8 mouse cellular contexts compared by ENCODE assay signal in genomic region chr3:88220842-88221241, GRCm38 (mm10). TPM values are rescaled to one million over a fixed set of nuclear protein-coding genes. Genes with fewer than 3 reads are reported as not detected.
DNase-seq lines count a peak whose midpoint lies in the region; ATAC-seq and TF ChIP-seq lines count a peak whose summit lies in the region.

No protein-coding gene starts in this region.

- ATAC-seq in limb, embryonic 11.5 days (ENCODE audit: insufficient number of reproducible peaks, low FRiP score, low TSS enrichment, low read depth) = no peak
- no peak for ATAC-seq in midbrain, postnatal 0 days (ENCODE audit: low FRiP score)
- no peak for ATAC-seq in megakaryocyte, adult 5-6 weeks (ENCODE audit: poor library complexity, severe bottlenecking)

- H3K27me3 ChIP-seq in limb, embryonic 11.5 days (ENCODE audit: control insufficient read depth, insufficient read depth, low read length) = peaks cover 55% of the 10 kb centered on the region
- H3K27me3 ChIP-seq in midbrain, postnatal 0 days (ENCODE audit: insufficient read depth, low read length) = peaks cover 7% of the 10 kb centered on the region

- no peak overlapping the region for H3K27ac ChIP-seq in limb, embryonic 11.5 days (replicated peaks; ENCODE audit: low read depth, low read length)
- peak overlapping the region; percentile 85 for H3K27ac ChIP-seq in midbrain, postnatal 0 days (ENCODE audit: low read depth, low read length)

- no peak overlapping the region for H3K4me2 ChIP-seq in limb, embryonic 11.5 days (ENCODE audit: low read depth, severe bottlenecking)
- H3K4me2 ChIP-seq in midbrain, postnatal 0 days (ENCODE audit: low read depth, low read length, poor library complexity, severe bottlenecking) = no peak overlapping the region

- peak; percentile 34; the same call in 1 of the 2 replicates for TF ChIP-seq CTCF in midbrain, postnatal 0 days (IDR thresholded peaks at IDR 0.05)

- H3K36me3 ChIP-seq in limb, embryonic 11.5 days (ENCODE audit: control insufficient read depth, insufficient read depth, low read length) = no peaks in the 10 kb centered on the region; the same call in 1 of the 2 replicates
- peaks cover 20% of the 10 kb centered on the region for H3K36me3 ChIP-seq in midbrain, postnatal 0 days (ENCODE audit: insufficient read depth, low read length)

- 2% methylated on average over 6 of the region's 6 CpGs for WGBS in limb, embryonic 11.5 days
- 9% methylated on average over 6 of the region's 6 CpGs for WGBS in midbrain, postnatal 0 days

- peak; percentile 35 to 79 for DNase-seq in spleen, postnatal 10 days (ENCODE audit: low spot score in 2 of 2)
- no peak for DNase-seq in spleen, adult 12 weeks (ENCODE audit: low spot score)
- DNase-seq in embryo, embryonic 11 days = peak; percentile 90
- DNase-seq in heart, postnatal 4 days = peak; percentile 90
- DNase-seq in limb, embryonic 11.5 days (ENCODE audit: low spot score) = peak; percentile 93
- no peak for DNase-seq in midbrain, postnatal 0 days (ENCODE audit: low spot score)
- DNase-seq in thymus, postnatal 4 days = peak; percentile 84

- H3K4me3 ChIP-seq in limb, embryonic 11.5 days (ENCODE audit: low read depth, low read length) = no peak overlapping the region
- H3K4me3 ChIP-seq in midbrain, postnatal 0 days (ENCODE audit: low read depth, low read length) = no peak overlapping the region

- 0 out of 2 replicates have a peak, but pooled peaks cover 2% of the 10 kb centered on the region for H3K4me1 ChIP-seq in limb, embryonic 11.5 days (ENCODE audit: control insufficient read depth, insufficient read depth, low read length)
- H3K4me1 ChIP-seq in midbrain, postnatal 0 days (ENCODE audit: insufficient read depth, low read length) = no peaks in the 10 kb centered on the region

- H3K9me3 ChIP-seq in limb, embryonic 11.5 days (ENCODE audit: control insufficient read depth, low read length) = no peaks in the 10 kb centered on the region
- no peaks in the 10 kb centered on the region for H3K9me3 ChIP-seq in midbrain, postnatal 0 days (ENCODE audit: low read length)

- no peak overlapping the region for H3K9ac ChIP-seq in limb, embryonic 11.5 days (ENCODE audit: low read length)
- peak overlapping the region; percentile 33; the same call in 1 of the 2 replicates for H3K9ac ChIP-seq in midbrain, postnatal 0 days (replicated peaks; ENCODE audit: low read length, poor library complexity, severe bottlenecking)

RNA-seq across cellular contexts. Expression of gene Rhbg, which starts 33.7 kb away (rescaled TPM):
- total RNA-seq in heart, postnatal 4 days (2021) = not detected
- 0.11 and 0.60 TPM in 2 replicates for polyA plus RNA-seq in limb, embryonic 11.5 days (2014; fragmentation: Nextera tagmentation; extraction: Ambion mirVana)
- total RNA-seq in midbrain, postnatal 0 days (2014; rRNA removed) = 0.94 and 1.0 TPM in 2 replicates
- polyA plus RNA-seq in midbrain, postnatal 0 days (2015; fragmentation: Nextera tagmentation; extraction: Ambion mirVana) = 0.21 and 0.41 TPM in 2 replicates
- total RNA-seq in megakaryocyte, adult 5-6 weeks (2015) = not detected in 2 replicates
- not detected in 2 replicates for total RNA-seq in megakaryocyte, adult 5-6 weeks (2017)

Comparison
In these comparisons a context has a peak if more than half of its experiments do, and no peak if none do; other contexts are left out.
1. DNase-seq: peak in spleen, postnatal 10 days (2 of 2), embryo, embryonic 11 days (single experiment), heart, postnatal 4 days (single experiment), limb, embryonic 11.5 days (single experiment) and thymus, postnatal 4 days (single experiment); none in spleen, adult 12 weeks (single experiment) and midbrain, postnatal 0 days (single experiment).